Comparison of ENCODE assay signal across 10 mouse cellular contexts in genomic region chr12:36373237-36373998, GRCm38 (mm10). TPM values are rescaled to one million over a fixed set of nuclear protein-coding genes. Genes with fewer than 3 reads are reported as not detected.
DNase-seq lines count a peak whose midpoint lies in the region; ATAC-seq and TF ChIP-seq lines count a peak whose summit lies in the region.
"Had no signal": no experiment of that assay in that cellular context is flagged by ENCODE, and none has a peak within 500 bp of the region (broad histone marks: within the 10 kb centered on the region; RNA-seq: fewer than 3 reads in every experiment).

No protein-coding gene starts in this region.

- 54% methylated on average over 4 of the region's 4 CpGs for WGBS in hindbrain, embryonic 13.5 days
- 56% methylated on average over 4 of the region's 4 CpGs for WGBS in hindbrain, embryonic 16.5 days
- WGBS in midbrain, embryonic 11.5 days = 49% methylated on average over 4 of the region's 4 CpGs
- WGBS in midbrain, embryonic 15.5 days = 54% methylated on average over 4 of the region's 4 CpGs
- WGBS in small intestine, adult 2 months = 42% methylated on average over 4 of the region's 4 CpGs

- no peaks in the 10 kb centered on the region for H3K9me3 ChIP-seq in hindbrain, embryonic 13.5 days
- H3K9me3 ChIP-seq in hindbrain, embryonic 16.5 days (ENCODE audit: control insufficient read depth, low read length) = no peaks in the 10 kb centered on the region
- H3K9me3 ChIP-seq in midbrain, embryonic 11.5 days (ENCODE audit: control insufficient read depth, low read length) = no peaks in the 10 kb centered on the region
- H3K9me3 ChIP-seq in midbrain, embryonic 15.5 days = no peaks in the 10 kb centered on the region
- H3K9me3 ChIP-seq: forebrain, embryonic 15.5 days; liver, embryonic 15.5 days had no signal

- peak; percentile 36; the same call in 1 of the 2 replicates for ATAC-seq in hindbrain, embryonic 13.5 days (ENCODE audit: low FRiP score)
- ATAC-seq in hindbrain, embryonic 16.5 days = no peak
- no peak; the same call in 1 of the 2 replicates for ATAC-seq in midbrain, embryonic 11.5 days (ENCODE audit: low FRiP score)
- no peak for ATAC-seq in midbrain, embryonic 15.5 days (replicated peaks)
- ATAC-seq: forebrain, embryonic 15.5 days had no signal

- H3K9ac ChIP-seq in hindbrain, embryonic 13.5 days = no peak overlapping the region
- H3K9ac ChIP-seq in hindbrain, embryonic 16.5 days (ENCODE audit: low read depth, low read length) = no peak overlapping the region
- H3K9ac ChIP-seq in midbrain, embryonic 11.5 days (ENCODE audit: low read length) = no peak overlapping the region
- H3K9ac ChIP-seq in midbrain, embryonic 15.5 days = no peak overlapping the region
- H3K9ac ChIP-seq: forebrain, embryonic 15.5 days; liver, embryonic 15.5 days had no signal

- no peak overlapping the region for H3K4me2 ChIP-seq in hindbrain, embryonic 13.5 days
- no peak overlapping the region for H3K4me2 ChIP-seq in hindbrain, embryonic 16.5 days (ENCODE audit: low read length)
- no peak overlapping the region for H3K4me2 ChIP-seq in midbrain, embryonic 11.5 days
- no peak overlapping the region for H3K4me2 ChIP-seq in midbrain, embryonic 15.5 days
- H3K4me2 ChIP-seq: forebrain, embryonic 15.5 days; liver, embryonic 15.5 days had no signal

- H3K27me3 ChIP-seq in hindbrain, embryonic 13.5 days = no peaks in the 10 kb centered on the region
- no peaks in the 10 kb centered on the region for H3K27me3 ChIP-seq in hindbrain, embryonic 16.5 days (replicated peaks; ENCODE audit: control insufficient read depth, insufficient read depth, low read length)
- H3K27me3 ChIP-seq in midbrain, embryonic 11.5 days (ENCODE audit: control insufficient read depth, insufficient read depth, low read length) = no peaks in the 10 kb centered on the region
- H3K27me3 ChIP-seq in midbrain, embryonic 15.5 days (replicated peaks) = no peaks in the 10 kb centered on the region
- H3K27me3 ChIP-seq in small intestine, adult 2 months (ENCODE audit: control insufficient read depth, insufficient read depth, low read length) = no peaks in the 10 kb centered on the region
- H3K27me3 ChIP-seq: forebrain, embryonic 15.5 days; liver, embryonic 15.5 days had no signal

- no peak for TF ChIP-seq POLR2A in small intestine, adult 2 months (IDR thresholded peaks at IDR 0.05; ENCODE audit: low read depth, low read length)

- H3K27ac ChIP-seq in hindbrain, embryonic 13.5 days = no peak overlapping the region
- H3K27ac ChIP-seq in hindbrain, embryonic 16.5 days (ENCODE audit: low read depth, low read length) = no peak overlapping the region
- no peak overlapping the region for H3K27ac ChIP-seq in midbrain, embryonic 11.5 days (ENCODE audit: low read depth, low read length)
- no peak overlapping the region for H3K27ac ChIP-seq in midbrain, embryonic 15.5 days
- no peak overlapping the region for H3K27ac ChIP-seq in small intestine, adult 2 months (ENCODE audit: insufficient read depth, low read depth, low read length)
- H3K27ac ChIP-seq: forebrain, embryonic 15.5 days; liver, embryonic 15.5 days had no signal

- H3K4me1 ChIP-seq in hindbrain, embryonic 13.5 days (replicated peaks) = no peaks in the 10 kb centered on the region
- H3K4me1 ChIP-seq in hindbrain, embryonic 16.5 days (ENCODE audit: control insufficient read depth, insufficient read depth, low read depth, low read length) = no peaks in the 10 kb centered on the region
- H3K4me1 ChIP-seq in midbrain, embryonic 11.5 days (ENCODE audit: control insufficient read depth, insufficient read depth, low read length) = no peaks in the 10 kb centered on the region
- no peaks in the 10 kb centered on the region for H3K4me1 ChIP-seq in midbrain, embryonic 15.5 days
- H3K4me1 ChIP-seq in small intestine, adult 2 months (ENCODE audit: control insufficient read depth, insufficient read depth, insufficient read length, low read length) = no peaks in the 10 kb centered on the region
- H3K4me1 ChIP-seq: forebrain, embryonic 15.5 days; liver, embryonic 15.5 days had no signal

- H3K36me3 ChIP-seq in hindbrain, embryonic 13.5 days = no peaks in the 10 kb centered on the region
- no peaks in the 10 kb centered on the region for H3K36me3 ChIP-seq in hindbrain, embryonic 16.5 days (ENCODE audit: control insufficient read depth, insufficient read depth, low read length)
- H3K36me3 ChIP-seq in midbrain, embryonic 11.5 days (ENCODE audit: control insufficient read depth, insufficient read depth, low read length) = no peaks in the 10 kb centered on the region
- no peaks in the 10 kb centered on the region for H3K36me3 ChIP-seq in midbrain, embryonic 15.5 days (replicated peaks)
- H3K36me3 ChIP-seq in small intestine, adult 2 months (ENCODE audit: control insufficient read depth, insufficient read depth, low read length) = no peaks in the 10 kb centered on the region
- H3K36me3 ChIP-seq: forebrain, embryonic 15.5 days; liver, embryonic 15.5 days had no signal

- TF ChIP-seq CTCF in small intestine, adult 2 months (IDR thresholded peaks at IDR 0.05; ENCODE audit: extremely low read depth, insufficient read length, insufficient replicate concordance, low read depth, low read length) = peak; percentile 46; the same call in 1 of the 2 replicates

- H3K4me3 ChIP-seq in hindbrain, embryonic 13.5 days = no peak overlapping the region
- no peak overlapping the region for H3K4me3 ChIP-seq in hindbrain, embryonic 16.5 days (ENCODE audit: low read length)
- no peak overlapping the region for H3K4me3 ChIP-seq in midbrain, embryonic 11.5 days (ENCODE audit: low read depth, low read length)
- no peak overlapping the region for H3K4me3 ChIP-seq in midbrain, embryonic 15.5 days
- H3K4me3 ChIP-seq in small intestine, adult 2 months (ENCODE audit: low read depth, low read length) = no peak overlapping the region
- H3K4me3 ChIP-seq: forebrain, embryonic 15.5 days; liver, embryonic 15.5 days had no signal

- DNase-seq in midbrain, embryonic 11.5 days (ENCODE audit: low spot score, missing footprints) = peak; percentile 41
- peak; percentile 20 for DNase-seq in brain, adult 2 months (ENCODE audit: low read depth, low spot score)
- DNase-seq in layer of hippocampus, postnatal 10 days (ENCODE audit: low spot score in 2 of 2) = no peak
- no peak for DNase-seq in layer of hippocampus, adult 9-10 months (ENCODE audit: low spot score)

RNA-seq across cellular contexts. Expression of gene Ispd, which starts 7.8 kb away (rescaled TPM):
- polyA plus RNA-seq in hindbrain, embryonic 13.5 days (2015; fragmentation: Nextera tagmentation; extraction: Ambion mirVana) = 12.6 and 14.3 TPM in 2 replicates
- polyA plus RNA-seq in hindbrain, embryonic 16.5 days (2015; fragmentation: Nextera tagmentation; extraction: Ambion mirVana) = 13.6 and 13.9 TPM in 2 replicates
- polyA plus RNA-seq in midbrain, embryonic 11.5 days (2014; fragmentation: Nextera tagmentation; extraction: Ambion mirVana) = 12.3 and 12.9 TPM in 2 replicates
- polyA plus RNA-seq in midbrain, embryonic 15.5 days (2015; fragmentation: Nextera tagmentation; extraction: Ambion mirVana) = 11.4 and 12.9 TPM in 2 replicates
- polyA plus RNA-seq in small intestine, adult 2 months (2012; rRNA removed) = 0.37 and 0.91 TPM in 2 replicates
- 10 to 100 TPM; 12.1 to 13.7 TPM for total RNA-seq in layer of hippocampus, postnatal 10 days (2021)

RNA-seq across cellular contexts. Expression of gene D630036H23Rik, which starts 8.6 kb away (rescaled TPM):
- 2.0 and 2.5 TPM in 2 replicates for polyA plus RNA-seq in hindbrain, embryonic 13.5 days (2015; fragmentation: Nextera tagmentation; extraction: Ambion mirVana)
- 2.1 TPM in 2 replicates for polyA plus RNA-seq in hindbrain, embryonic 16.5 days (2015; fragmentation: Nextera tagmentation; extraction: Ambion mirVana)
- polyA plus RNA-seq in midbrain, embryonic 11.5 days (2014; fragmentation: Nextera tagmentation; extraction: Ambion mirVana) = 1.1 and 1.7 TPM in 2 replicates
- polyA plus RNA-seq in midbrain, embryonic 15.5 days (2015; fragmentation: Nextera tagmentation; extraction: Ambion mirVana) = 2.1 and 2.5 TPM in 2 replicates
- polyA plus RNA-seq in small intestine, adult 2 months (2012; rRNA removed) = 0.56 and 1.2 TPM in 2 replicates
- total RNA-seq in layer of hippocampus, postnatal 10 days (2021) = 1 to 10 TPM; 2.4 to 2.5 TPM

RNA-seq across cellular contexts. Expression of gene Sostdc1, which starts 59.5 kb away (rescaled TPM):
- 11.2 and 21.2 TPM in 2 replicates for polyA plus RNA-seq in hindbrain, embryonic 13.5 days (2015; fragmentation: Nextera tagmentation; extraction: Ambion mirVana)
- polyA plus RNA-seq in hindbrain, embryonic 16.5 days (2015; fragmentation: Nextera tagmentation; extraction: Ambion mirVana) = 32.8 and 36.1 TPM in 2 replicates
- polyA plus RNA-seq in midbrain, embryonic 11.5 days (2014; fragmentation: Nextera tagmentation; extraction: Ambion mirVana) = 6.4 and 6.6 TPM in 2 replicates
- 6.8 and 8.1 TPM in 2 replicates for polyA plus RNA-seq in midbrain, embryonic 15.5 days (2015; fragmentation: Nextera tagmentation; extraction: Ambion mirVana)
- 0.48 and 3.4 TPM in 2 replicates for polyA plus RNA-seq in small intestine, adult 2 months (2012; rRNA removed)
- 10 to 100 TPM in 1 of 2 experiments, 1 to 10 TPM in 1; 4.6 to 11.7 TPM for total RNA-seq in layer of hippocampus, postnatal 10 days (2021)

Comparison
In these comparisons a context has a peak if more than half of its experiments do, and no peak if none do; other contexts are left out.
1. DNase-seq: peak in midbrain, embryonic 11.5 days (single experiment) and brain, adult 2 months (single experiment); none in layer of hippocampus, postnatal 10 days (0 of 2) and layer of hippocampus, adult 9-10 months (single experiment).